Mouse (Mus musculus): ENCODE results near the gene Ankrd23.

Ankrd23 gene

DNA sequence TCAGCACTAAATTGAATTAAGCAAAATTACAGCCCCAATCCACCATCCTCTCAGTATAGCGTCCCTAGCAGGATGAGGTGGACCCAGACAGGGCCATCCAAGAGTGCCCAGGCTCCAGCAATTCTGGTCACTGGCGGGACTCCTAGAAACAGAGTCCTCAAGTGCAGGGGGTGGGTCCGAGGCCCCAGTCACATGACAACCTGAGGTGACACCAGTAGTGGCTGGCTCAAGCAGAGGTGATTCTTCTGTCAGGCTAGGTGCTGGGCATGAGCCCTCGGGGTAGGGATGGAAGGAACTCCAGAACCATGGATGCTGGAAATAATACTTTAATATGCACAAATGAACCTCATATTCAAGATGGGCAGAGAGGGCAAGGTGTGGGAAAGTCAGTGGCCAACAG, 25.7 kb upstream of the Ankrd23 start:
- DNase-seq: no peak

DNA sequence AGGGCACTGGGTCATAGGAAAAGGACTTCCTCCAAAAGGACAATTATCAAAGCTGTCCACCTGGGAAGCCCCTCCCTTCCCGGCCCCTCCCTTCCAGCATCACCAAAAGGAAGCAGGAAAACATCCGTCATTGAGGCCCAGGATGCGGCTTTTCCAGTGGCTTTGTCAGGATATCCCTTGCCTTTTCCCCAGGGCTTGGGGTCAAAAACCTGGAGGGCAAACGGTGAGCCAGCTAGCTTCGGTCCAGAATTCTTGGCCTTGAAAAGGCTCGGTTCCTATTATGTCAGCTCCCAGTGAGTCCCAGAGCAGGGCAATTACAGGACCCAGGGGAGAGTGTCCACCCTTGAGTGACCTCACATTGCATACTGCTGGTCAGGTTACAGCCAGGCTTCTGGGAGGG, 24.2 kb upstream of the Ankrd23 start:
- no peak for DNase-seq

DNA sequence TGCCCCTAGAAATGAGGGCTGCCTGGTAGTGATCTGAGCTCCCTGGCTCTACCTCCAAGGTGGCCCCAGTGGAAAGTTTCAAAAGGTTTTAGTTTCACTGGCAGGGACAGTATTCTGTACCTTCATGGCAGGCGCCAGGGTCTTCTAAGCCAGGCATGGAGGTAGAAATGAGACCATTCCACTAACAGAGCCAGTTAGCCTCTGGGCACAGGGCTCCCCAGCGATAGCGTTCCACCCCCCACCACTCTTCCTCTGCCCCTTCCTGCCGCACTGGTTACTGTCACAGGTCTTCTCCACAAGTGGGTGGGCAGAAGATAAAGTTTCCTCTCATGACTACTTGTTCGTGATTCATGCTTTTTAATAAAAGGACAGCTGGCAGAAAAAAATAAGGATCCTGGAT, 23.2 kb upstream of the Ankrd23 start:
- DNase-seq: no peak

DNA sequence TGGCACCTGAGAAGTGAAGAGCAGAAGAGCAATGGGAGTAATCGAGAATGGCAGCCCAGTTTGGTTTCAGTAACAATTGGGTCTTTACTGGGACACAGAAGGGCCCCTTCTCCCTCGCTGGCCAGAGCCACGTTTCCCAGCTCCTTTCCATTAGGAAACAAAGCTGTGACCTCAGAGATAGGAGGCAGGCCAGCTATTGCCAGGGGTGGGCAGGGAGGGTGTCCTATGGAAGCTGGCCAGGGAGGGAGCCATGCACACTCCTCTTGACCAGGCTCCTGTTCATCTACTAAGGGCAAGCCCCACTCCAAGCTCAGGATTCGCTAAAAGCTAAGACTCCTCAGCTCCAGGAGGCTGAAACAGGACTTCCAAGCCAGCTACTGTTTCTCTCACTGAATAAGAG, 22.6 kb upstream of the Ankrd23 start:
- DNase-seq: no peak

DNA sequence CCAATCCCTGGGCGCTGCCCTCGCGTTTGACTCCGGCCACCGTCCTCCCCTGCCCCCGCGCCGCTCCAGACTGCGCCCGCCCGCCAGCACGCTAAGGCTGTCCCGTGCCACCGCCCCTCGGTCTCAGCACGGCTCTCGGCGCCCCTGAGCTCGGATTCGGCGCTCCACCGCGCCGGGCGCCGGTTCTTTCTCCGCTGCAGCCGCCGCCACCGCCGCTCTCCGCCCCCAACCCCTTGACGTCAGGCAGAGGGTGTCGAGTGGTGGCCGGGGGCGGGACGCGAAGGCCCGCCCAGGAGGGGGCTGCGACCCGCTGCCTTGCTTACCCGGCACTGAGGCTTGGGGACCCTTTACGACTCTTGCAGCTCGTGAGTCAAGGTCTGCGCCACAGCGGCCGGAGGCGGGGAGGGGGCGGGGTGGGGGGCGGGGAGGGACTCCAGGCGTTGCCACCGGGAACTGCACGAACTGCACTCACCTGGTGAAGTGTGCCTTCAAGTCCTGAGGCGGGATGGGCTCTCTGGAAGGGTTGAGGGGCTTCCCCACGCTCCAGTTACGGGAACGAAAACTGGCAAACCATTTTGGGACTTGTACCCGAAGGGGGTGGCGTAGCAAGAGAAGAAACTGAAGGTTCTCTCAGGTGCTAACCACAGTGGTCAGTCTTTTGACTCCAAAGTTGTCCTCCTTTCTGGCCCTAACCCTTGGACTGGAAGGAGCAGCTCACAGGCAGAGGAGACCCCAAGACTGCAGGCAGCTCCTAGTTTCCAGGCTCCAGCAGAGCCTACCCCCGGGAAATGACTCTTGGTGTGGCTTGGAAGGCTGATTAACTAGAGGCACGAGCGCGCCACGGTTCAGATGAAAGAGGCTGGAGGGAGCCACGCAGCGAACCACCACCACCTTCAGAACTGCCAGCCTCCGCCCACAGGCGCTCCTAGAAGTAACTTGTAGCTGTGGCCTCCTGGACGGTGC, 21.6 kb upstream of the Ankrd23 start, which contains the start of gene Sema4c:
Gene Sema4c, minus strand, starts transcription at position 319 of the 963 bp plus-strand sequence.
- DNase-seq: peak; percentile 77

DNA sequence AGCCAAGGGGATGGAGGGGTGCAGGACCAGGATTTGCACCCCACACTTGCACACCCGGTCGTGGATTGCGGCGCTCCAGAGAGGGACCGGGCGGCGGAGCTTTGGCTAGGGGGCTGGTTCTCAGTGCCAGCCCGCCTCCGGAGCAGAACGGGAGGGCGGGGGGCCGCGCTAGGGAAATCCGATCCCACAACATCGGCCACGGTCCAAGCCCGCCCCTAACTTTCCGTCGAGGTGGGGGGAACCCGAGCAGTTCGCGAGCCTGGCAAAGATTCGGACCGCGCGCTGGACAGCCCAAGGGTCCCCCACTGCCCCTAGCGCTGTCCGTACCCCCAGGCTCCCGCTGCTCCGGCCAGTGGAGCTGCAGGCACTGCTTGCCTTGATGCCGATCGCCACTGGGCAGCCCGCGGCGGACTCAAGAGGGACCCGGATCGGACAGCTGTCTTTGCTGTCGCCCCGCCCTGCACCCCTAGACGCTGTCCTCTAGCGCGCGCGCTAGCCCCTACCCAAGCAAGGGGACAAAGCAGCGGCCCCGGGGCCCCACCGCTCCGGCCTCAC, 20.9 kb upstream of the Ankrd23 start:
- DNase-seq: peak; percentile 79

DNA sequence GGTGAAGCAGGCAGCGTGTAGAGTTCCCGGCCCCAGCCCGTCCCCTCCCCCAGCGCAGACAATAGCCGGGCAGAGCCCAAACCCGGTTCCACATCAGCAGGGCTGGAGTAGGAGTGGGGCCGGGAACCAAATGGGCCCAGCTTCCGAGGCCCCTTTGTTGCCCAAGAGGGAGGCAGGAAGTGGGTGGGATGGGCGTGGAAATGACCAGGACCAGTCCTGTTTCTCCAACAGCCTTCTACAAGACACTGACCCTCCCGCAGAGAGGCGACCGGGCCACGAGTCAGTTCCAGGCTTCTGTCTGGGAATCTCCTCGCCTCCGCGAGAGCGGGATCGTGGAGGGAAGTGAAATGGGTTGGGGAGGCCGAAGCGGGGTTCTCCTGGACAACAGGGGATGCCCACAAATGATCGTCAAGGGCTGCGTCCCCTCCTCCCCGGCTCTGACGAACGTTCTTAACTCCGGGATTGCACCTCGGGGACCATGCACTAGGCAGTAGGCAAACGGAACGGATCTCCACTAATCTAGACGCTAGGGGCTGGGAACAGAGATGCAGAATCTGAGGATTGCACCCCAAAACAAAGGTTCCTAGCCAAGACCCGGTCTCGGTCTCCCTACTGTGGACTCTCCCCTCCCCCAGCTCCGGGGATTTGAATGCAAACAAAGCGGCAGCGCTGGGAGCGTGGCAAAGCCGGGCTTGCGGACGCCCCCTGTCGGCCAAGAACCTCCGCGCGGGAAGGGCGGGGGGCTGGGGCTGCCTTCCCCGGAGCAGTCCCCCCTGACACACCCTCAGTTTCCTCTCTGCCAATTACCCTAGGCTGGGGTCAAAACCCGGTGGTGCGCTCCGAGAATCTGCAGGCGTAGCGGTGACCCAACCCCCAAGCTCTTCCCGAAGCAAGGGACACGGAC, 20.1 kb upstream of the Ankrd23 start:
- DNase-seq: peak; percentile 88

DNA sequence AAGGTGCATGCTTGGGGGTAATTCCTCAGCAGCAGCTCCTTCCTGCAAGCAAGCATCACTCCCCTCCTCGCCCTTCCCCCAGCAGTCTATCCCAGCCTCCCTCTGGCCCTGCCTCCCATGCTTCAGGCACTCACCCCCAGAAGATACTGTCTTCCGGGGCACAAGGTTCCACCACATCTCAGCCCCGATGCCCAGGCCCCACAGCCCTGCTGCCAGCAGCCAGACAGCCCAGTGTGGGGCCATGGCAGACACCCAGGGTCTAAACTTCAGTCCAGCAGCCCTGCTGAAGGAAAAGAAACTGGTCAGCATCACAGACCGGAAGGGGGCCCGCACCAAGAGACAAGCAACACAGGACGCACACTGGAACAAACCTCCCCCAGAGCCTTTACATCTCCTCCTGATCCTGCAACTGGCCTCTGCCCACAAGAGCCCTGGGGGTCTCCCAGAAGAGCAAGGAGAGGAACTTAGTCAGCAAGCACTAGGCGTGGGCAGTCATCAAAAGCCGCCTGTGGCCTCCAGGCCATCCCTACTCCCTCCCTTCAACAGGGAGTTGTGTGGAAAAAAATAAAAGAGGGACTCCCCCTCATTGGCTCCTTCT, 19.2 kb upstream of the Ankrd23 start:
- DNase-seq: no peak

DNA sequence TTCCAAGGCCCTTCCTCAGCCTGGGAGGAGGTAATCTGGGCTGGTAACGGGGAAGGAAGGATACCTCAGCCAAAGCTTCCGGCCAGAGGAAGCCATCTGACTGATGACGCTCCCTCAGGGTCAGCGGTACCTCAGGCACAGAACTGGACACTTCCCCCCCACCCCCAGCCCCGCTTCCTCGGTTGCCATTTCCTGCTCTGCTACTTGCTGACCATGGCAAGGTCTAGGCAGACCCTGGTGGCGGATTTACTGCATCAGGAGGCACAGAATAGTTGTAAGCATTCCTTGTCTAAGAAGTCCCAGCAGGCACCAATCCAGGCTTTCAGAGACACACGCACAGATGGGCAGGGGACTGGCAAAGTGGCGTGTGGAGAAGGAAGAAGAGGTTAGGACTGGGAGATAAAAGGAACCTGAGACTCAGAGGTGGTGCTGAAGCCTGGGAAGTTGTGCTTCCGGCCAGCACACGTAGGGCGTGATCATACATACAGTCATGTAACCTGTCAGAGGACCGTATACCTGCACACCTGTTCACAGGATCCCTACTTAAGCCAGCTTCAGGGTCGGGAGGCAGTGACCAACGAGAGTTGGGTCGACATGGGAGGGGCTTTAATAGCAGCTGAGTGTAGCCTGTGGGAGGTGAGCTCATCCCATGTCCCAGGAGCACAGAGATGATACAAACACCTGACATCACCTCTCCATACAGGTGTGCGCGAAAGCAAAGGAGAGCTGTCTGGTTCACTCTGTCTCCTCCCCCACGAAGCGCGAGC, 18.1 kb upstream of the Ankrd23 start:
- no peak for DNase-seq

DNA sequence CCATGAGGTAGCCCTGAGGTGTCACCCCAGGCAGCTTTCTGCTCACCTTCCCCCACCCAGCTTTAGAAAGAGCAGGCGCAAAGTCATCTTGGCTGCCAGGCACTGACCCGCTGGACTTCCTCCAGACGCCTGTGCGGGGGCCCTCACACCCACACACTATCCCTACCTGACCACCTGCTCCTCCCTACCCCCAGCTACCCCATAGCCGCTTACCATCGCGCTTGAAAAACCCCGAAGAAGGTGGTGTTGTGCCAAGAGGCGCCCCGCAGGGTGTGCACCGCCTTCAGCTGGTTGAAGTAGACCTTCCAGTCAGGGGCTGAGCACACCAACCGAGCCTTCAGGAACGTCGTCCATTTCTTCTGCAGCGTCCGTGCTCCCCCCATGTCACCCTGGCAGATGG, 15.8 kb upstream of the Ankrd23 start:
- no peak for DNase-seq

DNA sequence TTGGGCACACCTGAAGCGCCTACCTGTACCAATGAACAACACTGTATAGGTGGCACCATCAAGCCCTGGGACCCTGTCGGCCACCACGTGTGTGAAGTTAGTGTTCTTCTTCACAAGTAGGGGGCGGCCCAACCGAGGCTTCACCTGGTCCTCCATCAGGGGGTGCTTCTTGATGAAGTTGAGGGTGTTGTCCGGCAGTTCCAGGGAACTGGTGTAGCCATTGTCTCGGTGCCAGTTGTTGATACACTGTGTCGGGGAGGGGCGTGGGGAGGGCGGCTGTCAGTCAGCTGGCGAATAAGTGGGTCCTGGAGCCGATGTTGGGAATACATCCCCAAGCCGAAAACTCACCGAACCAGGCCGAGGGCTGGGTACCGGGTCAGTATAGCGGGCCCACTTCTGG, 15.2 kb upstream of the Ankrd23 start:
- DNase-seq: no peak

DNA sequence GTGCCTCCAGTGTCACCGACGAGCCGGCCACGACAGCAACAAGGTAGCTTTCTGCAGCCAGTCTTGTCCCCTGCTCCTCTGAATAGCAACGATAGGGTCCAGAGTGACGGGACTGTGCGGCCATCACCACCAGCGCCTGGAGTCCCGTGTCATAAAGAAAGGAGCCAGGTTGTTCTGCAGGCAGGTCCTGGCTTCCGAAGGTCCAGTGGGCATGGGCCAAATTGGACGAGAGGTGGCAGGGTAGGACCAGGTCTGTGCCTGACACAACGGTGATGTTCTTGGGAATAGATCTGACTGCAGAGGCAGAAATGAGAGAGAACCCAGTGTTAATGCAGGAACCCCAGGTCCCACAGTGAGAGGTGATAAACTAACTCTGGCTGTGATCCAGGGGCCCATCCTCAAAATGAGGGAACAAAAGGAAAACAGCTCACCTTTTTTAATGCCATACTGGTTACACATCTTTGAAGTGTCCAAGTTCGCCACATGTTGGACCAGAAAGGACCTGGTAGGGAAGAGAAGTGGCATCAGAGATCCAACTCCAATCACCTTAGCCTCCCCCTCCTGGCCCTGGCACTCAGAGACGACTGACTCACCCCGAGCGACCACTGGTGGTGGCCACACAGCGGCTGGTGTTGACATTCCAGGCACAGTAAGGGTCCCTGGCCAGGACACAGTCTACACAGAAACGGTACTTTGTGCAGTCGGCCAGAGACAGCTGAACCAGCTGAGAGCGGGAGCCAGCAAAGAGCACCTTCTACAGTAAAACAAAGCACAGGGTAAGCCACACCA, 13.6 kb upstream of the Ankrd23 start:
- no peak for DNase-seq

DNA sequence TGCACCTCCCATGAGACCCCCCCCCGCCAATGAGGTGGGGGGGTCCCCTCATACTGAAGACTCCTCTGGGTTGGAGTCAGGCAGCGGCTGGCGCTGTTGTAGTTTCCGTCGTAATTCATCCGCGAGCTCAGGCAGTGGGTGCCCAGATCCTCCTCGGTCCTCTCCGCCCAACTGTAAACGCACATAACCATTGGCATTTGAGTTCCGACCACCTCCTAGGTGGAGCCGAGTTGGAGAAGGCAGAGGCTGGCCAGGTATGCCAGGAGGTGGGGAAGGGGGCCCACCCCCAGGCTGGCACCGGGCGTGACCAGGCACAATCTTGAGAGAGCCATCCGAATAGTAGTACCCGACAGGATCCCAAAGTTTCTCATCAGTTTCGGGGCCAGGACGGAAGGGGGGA, 12.8 kb upstream of the Ankrd23 start:
- no peak for DNase-seq

DNA sequence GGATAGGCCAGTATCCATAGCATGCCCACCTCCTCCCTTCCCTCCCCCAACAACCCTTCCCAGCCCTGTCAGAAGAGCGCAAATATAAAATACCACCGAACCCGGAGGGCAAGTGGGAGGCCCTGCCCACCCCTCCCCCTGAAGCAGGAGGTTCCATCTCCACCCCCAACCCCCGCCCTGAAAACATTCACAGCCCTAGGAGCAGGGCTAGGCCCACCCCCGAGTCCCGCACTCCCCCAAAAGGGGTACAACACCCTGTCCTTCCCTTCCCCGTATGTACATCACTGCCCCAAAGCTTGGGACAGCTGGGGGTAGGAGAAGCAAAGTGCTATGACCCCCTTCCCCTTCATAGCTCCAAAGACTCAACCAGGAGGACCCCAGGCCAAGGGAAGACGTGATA, 12.1 kb upstream of the Ankrd23 start:
- DNase-seq: no peak

DNA sequence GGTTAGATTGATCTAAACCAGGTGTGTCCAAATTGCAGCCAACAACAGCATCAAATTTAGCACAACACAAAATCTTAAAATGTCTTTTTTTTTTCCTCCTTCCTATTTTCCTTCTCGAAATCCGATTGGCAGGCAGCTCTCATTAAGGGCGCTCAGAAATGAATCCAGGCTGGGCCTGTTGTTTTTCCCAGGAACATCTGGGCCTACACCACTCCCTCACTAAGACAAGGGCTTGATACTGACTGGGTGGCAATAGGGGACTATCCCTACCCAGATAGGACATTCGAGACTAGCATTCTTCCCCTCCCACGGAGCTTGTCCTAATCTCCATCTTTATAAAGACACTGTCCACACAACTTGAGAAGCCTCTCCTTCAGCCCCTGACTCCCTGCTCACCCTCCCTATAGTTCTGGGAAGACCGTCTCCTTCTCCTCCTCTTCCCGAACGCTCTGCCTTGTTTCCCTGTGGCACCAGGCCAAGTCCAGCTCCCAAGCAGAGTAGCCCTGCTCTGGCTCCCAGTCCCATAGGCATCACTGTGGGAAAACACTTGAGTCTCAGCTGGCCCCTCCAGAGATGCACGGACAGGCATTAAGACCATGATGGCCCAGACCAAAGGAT, 11.4 kb upstream of the Ankrd23 start:
- DNase-seq: no peak

DNA sequence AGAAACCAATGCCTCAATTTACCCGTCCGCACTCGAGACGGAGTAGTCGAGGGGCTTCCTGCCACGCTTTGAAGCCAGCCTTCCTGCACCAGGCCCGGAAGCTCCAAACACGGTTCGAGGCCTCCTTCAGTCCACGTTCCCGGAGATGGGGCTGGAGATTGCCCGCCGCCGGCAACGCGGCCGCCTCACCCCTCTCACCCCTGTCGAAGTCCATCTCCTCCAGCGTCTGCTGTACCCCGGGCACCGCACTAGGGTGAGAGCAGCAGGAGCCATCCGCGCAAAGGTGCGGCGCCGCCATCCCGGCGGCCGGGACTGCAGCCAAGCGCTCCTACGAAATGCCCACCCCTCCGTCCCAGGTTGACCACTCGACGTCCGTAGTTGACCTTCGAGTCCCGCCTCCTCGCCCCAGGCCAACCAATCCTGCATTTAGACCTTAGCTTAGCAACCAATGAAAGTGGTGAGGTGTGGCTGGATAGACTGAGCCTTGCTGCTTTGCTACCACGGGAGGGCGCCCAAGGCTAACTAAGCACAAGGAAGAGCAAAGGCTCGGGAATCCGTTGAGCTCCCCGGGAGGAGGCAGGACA, 10.3 kb upstream of the Ankrd23 start, which contains the start of gene Ankrd39:
Gene Ankrd39, minus strand, starts transcription at position 558 of the 584 bp plus-strand sequence.
- peak; percentile 97 for DNase-seq

DNA sequence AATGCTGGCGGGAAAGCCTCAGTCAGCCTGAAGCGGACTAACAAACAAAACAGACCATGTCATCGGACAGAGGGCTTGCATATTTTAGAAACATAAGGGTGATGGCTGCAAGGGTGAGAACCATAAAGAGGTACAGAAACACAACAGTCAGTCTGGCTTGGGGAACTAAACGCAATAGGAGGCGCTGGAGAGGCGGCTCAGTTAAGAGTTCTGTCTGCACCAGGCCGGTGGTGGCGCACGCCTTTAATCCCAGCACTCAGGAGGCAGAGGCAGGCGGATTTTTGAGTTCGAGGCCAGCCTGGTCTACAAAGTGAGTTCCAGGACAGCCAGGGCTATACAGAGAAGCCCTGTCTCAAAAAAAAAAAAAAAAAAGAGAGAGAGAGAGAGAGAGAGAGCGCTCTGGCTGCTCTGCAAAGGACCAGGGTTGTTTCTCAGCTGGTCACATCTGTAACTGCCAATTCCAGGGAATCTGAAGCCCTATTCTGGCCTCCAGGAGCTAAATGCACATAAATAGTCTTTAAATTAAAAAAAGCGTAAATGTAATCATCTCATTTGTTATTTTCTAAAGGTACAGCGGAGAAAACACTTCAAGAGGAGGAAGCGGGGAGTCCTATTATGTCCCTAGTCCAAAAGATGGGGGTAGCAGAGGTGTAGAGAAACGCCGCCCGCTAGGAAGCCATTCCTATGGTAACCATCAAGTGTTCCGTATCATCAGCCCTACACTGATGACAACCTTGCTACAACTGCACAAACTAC, 9.3 kb upstream of the Ankrd23 start:
- DNase-seq: no peak

DNA sequence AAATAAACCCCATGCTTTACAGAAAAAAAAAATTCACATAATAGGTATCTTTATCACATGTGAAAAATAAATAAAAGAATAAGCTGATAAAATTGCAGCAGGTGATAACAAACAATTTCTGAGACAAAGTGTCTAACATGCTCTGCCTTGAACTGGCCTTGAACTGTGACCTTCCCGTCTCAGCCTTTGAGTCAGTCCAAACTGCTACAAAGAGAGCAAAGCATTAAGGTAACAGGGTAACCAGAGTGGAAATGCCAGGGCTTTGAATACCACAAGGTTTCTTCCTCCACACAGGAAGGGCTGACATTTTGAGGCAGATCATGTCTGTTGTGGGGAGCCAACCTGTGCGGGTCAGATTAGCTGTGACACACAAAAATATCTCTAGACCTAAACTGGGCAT, 8.7 kb upstream of the Ankrd23 start:
- DNase-seq: no peak

DNA sequence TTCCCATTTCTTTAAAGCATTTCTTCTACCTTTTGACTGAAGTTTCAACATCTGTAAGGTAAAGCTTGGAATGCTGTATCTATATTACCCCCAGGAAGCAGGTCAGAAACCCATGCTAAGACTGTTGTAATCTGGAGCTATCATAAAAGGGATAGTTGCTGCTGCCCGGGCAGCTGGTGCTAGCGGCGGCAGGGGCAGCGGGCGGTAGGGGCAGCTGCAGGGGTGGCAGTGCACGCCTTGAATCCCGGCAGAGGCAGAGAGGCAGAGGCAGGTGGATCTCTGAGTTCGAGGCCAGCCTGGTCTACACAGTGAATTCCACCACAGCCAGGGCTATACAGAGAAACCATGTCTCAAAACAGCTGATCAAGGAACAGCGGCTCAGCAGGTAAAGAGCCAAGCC, 6.2 kb upstream of the Ankrd23 start:
- no peak for DNase-seq

DNA sequence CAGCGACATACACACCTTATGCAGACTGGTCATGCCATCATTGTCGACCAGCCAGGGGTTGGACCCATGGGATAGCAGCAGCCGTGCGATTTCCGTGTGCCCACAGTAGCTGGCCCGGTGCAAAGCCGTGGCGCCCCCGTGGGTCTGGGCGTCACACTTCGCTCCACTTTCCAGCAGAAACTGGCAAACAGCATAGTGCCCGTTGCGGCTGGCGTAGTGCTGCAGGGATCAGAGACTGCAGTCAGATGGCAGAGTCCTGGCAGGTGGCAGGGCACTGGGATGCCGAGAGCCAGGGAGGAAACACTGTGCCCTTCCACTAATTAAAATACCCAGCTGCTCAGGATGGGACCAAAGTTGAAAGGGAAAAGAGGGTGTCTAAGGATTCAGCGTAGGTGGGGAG, 5.2 kb upstream of the Ankrd23 start:
- DNase-seq: no peak
